Mouse (Mus musculus) thymus, adult 2 months (tissue): ENCODE measurements around the gene Olfr1209.

Experiments
- CTCF ChIP-seq: fragments of 200-500 bp; IDR thresholded peaks from 2 replicates; pipeline ENCODE4 v1.5.1; 2012; ENCODE audit warnings: mild to moderate bottlenecking, control low read depth, low read length, moderate library complexity, borderline replicate concordance; ENCODE audit not compliant: control insufficient read depth, poor library complexity, insufficient read depth; ENCODE audit errors: extremely low read depth
- POLR2A ChIP-seq: fragments of 200-500 bp; IDR thresholded peaks from 2 replicates; pipeline ENCODE4 v1.6.1; 2012; ENCODE audit warnings: mild to moderate bottlenecking, low read length, control low read depth, moderate library complexity; ENCODE audit not compliant: control insufficient read depth, poor library complexity, insufficient read depth; ENCODE audit errors: extremely low read depth

DNA sequence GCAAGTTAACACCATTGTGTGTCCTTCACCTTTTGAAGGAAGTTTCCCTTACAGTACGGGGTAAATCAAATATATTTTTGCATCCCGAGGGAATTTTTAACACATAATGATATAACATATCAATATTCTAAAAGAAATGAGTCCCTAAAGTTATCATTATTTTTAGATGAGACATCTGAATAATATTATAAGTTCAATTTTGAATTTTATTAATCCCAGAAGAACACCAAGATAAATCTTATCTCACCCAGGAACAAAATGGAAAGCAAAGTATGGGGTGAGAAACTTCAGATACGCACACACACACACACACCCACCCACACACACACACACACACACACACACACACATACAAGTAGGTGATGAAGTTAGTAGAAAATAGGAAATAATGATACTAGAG lies at the start of gene Olfr1209:
- no peak for TF ChIP-seq CTCF
- no peak for TF ChIP-seq POLR2A
